Mouse (Mus musculus): ENCODE measurements at regions not wholly inside any gene's neighbourhood (a gene's known extent, or its start where the extent isn't known, plus 50 kb on each side); places are given as distances from the start of the nearest gene placed in this dataset.

DNA sequence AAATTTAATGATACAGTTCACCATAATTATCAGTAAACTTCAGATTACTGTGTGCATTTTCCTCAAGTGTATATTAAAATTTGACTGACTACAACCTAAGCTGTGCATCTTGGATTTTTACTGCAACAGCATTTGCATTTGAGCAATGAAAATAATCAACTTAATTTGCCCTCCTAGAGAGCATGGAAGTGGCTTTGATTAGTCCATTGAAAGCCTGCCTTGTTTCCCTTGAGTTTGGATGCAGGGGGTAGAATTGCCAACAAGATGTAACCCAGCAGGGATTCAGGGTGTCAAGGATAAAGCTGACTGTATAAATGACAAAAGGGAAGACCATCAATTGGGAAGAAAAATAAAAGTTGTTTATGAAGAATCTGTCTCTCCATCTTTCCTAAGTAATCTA is 226.1 kb upstream of the Gm21833 start:
- TF ChIP-seq POLR2A (IDR thresholded peaks at IDR 0.05; ENCODE audit: borderline replicate concordance, extremely low read depth, insufficient read depth, insufficient read length, poor library complexity, severe bottlenecking) (no peak), CTCF (IDR thresholded peaks at IDR 0.05; ENCODE audit: borderline replicate concordance, extremely low read depth, insufficient read depth, insufficient read length) (no peak)
